Mouse (Mus musculus): ENCODE results near the gene Calcrl. TPM values are rescaled to one million over a fixed set of nuclear protein-coding genes. Genes with fewer than 3 reads are reported as not detected.

The Calcrl gene
- polyA plus RNA-seq, 1 experiment from 2014 or later = 14.2 TPM

DNA sequence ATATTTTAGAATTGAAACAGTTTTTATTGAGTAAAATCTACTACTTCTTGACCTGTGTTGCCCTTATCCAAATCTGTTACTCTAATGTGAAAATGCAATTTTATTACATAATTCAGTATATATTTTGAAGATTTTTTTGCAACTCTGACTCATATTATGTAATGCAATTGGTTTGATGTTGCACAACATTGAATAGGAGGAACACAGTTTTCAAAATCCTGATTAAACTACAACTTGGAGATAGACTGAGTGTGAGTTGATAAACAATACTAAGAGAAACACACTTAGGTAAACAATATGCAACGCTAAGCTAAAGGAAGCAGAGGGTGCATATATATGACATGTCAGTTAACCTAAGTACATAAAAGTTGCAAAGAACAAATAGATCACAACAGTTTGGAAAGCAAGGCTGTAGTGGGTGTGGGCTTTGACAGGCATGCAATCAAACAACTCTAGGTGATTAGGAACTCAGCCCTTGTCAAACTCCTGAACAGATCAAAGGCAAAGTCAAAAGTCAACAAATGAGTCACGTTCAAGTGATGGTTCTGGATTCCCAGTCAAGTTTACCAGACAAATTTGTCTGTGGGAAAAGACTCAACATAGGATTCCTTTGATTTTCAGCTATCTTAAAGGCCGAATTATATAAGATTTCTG is 66.4 kb downstream of the Calcrl start:
- Histone ChIP-seq H3K9ac (ENCODE audit: low read depth, low read length) (no peak overlapping the region), H3K4me2 (replicated peaks; ENCODE audit: low read depth) (no peak overlapping the region), H3K27me3 (replicated peaks; ENCODE audit: control insufficient read depth, insufficient read depth, low read length) (no peaks in the 10 kb centered on the region), H3K27ac (ENCODE audit: low read depth, low read length) (no peak overlapping the region), H3K9me3 (ENCODE audit: control insufficient read depth) (no peaks in the 10 kb centered on the region), H3K36me3 (ENCODE audit: control insufficient read depth, insufficient read depth) (no peaks in the 10 kb centered on the region), H3K4me1 (replicated peaks; ENCODE audit: control insufficient read depth, insufficient read depth, low read length) (no peaks in the 10 kb centered on the region), H3K4me3 (ENCODE audit: low read depth, low read length) (no peak overlapping the region)
- TF ChIP-seq CTCF (IDR thresholded peaks at IDR 0.05; ENCODE audit: low read depth) = no peak
- peak; percentile 41; the same call in 1 of the 2 replicates for ATAC-seq
- WGBS = 26% methylated on average over 3 of the region's 3 CpGs

GRCm38 (mm10) chr2:84355281-84355680 is 69.9 kb downstream of the Calcrl start:
- no peaks in the 10 kb centered on the region for H3K9me3 ChIP-seq (ENCODE audit: control insufficient read depth)
- no peaks in the 10 kb centered on the region for H3K36me3 ChIP-seq (ENCODE audit: control insufficient read depth, insufficient read depth)
- H3K4me2 ChIP-seq (replicated peaks; ENCODE audit: low read depth) = no peak overlapping the region
- no peak for ATAC-seq
- H3K9ac ChIP-seq (ENCODE audit: low read depth, low read length) = no peak overlapping the region
- 82% methylated on average over 4 of the region's 4 CpGs for WGBS
- H3K4me1 ChIP-seq (replicated peaks; ENCODE audit: control insufficient read depth, insufficient read depth, low read length) = no peaks in the 10 kb centered on the region
- TF ChIP-seq CTCF (IDR thresholded peaks at IDR 0.05; ENCODE audit: low read depth) = no peak
- no peak overlapping the region for H3K27ac ChIP-seq (ENCODE audit: low read depth, low read length)
- H3K27me3 ChIP-seq (replicated peaks; ENCODE audit: control insufficient read depth, insufficient read depth, low read length) = no peaks in the 10 kb centered on the region
- H3K4me3 ChIP-seq (ENCODE audit: low read depth, low read length) = no peak overlapping the region

DNA sequence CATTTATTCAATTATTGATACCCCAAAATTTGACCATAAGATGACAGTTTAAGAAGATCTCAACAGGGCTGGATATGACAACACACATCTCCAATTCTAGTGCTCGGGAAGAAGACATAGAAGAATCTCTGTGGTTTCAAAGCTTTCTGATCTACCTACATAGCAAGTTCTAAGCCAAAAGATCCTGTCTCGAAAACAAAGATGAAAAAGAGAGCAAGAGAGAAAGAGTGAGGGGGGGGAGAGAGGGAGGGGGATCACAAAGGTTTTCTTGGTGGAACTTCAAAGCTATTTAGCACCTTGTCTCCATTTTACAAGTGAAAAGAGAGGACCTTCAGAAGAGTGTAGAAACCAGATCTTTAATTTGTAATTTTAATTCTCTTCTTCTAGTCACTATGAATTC is 77.8 kb downstream of the Calcrl start:
- no peak for ATAC-seq
- WGBS = 74% methylated on average over 2 of the region's 2 CpGs
- no peak overlapping the region for H3K4me2 ChIP-seq (replicated peaks; ENCODE audit: low read depth)

GRCm38 (mm10) chr2:84343756-84344155 is 81.5 kb downstream of the Calcrl start:
- no peak for TF ChIP-seq CTCF (IDR thresholded peaks at IDR 0.05; ENCODE audit: low read depth)
- H3K4me2 ChIP-seq (replicated peaks; ENCODE audit: low read depth) = no peak overlapping the region
- no peaks in the 10 kb centered on the region for H3K4me1 ChIP-seq (replicated peaks; ENCODE audit: control insufficient read depth, insufficient read depth, low read length)
- H3K4me3 ChIP-seq (ENCODE audit: low read depth, low read length) = no peak overlapping the region
- WGBS = 54% methylated on average over 2 of the region's 2 CpGs
- H3K27me3 ChIP-seq (replicated peaks; ENCODE audit: control insufficient read depth, insufficient read depth, low read length) = no peaks in the 10 kb centered on the region
- H3K27ac ChIP-seq (ENCODE audit: low read depth, low read length) = no peak overlapping the region
- H3K9ac ChIP-seq (ENCODE audit: low read depth, low read length) = no peak overlapping the region
- H3K9me3 ChIP-seq (ENCODE audit: control insufficient read depth) = no peaks in the 10 kb centered on the region
- H3K36me3 ChIP-seq (ENCODE audit: control insufficient read depth, insufficient read depth) = no peaks in the 10 kb centered on the region
- no peak for ATAC-seq

More for the DNA sequence above, 77.8 kb downstream of the Calcrl start:
- Histone ChIP-seq H3K4me1 (replicated peaks; ENCODE audit: control insufficient read depth, insufficient read depth, low read length) (no peaks in the 10 kb centered on the region), H3K27ac (ENCODE audit: low read depth, low read length) (no peak overlapping the region), H3K9me3 (ENCODE audit: control insufficient read depth) (no peaks in the 10 kb centered on the region), H3K36me3 (ENCODE audit: control insufficient read depth, insufficient read depth) (no peaks in the 10 kb centered on the region), H3K9ac (ENCODE audit: low read depth, low read length) (no peak overlapping the region), H3K27me3 (replicated peaks; ENCODE audit: control insufficient read depth, insufficient read depth, low read length) (no peaks in the 10 kb centered on the region), H3K4me3 (ENCODE audit: low read depth, low read length) (no peak overlapping the region)
- no peak for TF ChIP-seq CTCF (IDR thresholded peaks at IDR 0.05; ENCODE audit: low read depth)

GRCm38 (mm10) chr2:84337774-84338450 is 87.3 kb downstream of the Calcrl start:
- Histone ChIP-seq H3K27me3 (replicated peaks; ENCODE audit: control insufficient read depth, insufficient read depth, low read length) (no peaks in the 10 kb centered on the region), H3K4me3 (ENCODE audit: low read depth, low read length) (no peak overlapping the region), H3K9ac (ENCODE audit: low read depth, low read length) (no peak overlapping the region), H3K9me3 (ENCODE audit: control insufficient read depth) (no peaks in the 10 kb centered on the region), H3K4me2 (replicated peaks; ENCODE audit: low read depth) (no peak overlapping the region), H3K36me3 (ENCODE audit: control insufficient read depth, insufficient read depth) (no peaks in the 10 kb centered on the region), H3K4me1 (replicated peaks; ENCODE audit: control insufficient read depth, insufficient read depth, low read length) (no peaks in the 10 kb centered on the region), H3K27ac (ENCODE audit: low read depth, low read length) (peak overlapping the region; percentile 28)
- ATAC-seq = peak; percentile 81
- WGBS = 53% methylated on average over 1 of the region's 1 CpGs
- TF ChIP-seq CTCF (IDR thresholded peaks at IDR 0.05; ENCODE audit: low read depth) = no peak

GRCm38 (mm10) chr2:84336331-84336730 is 88.9 kb downstream of the Calcrl start:
- no peak overlapping the region for H3K4me2 ChIP-seq (replicated peaks; ENCODE audit: low read depth)
- no peak overlapping the region for H3K27ac ChIP-seq (ENCODE audit: low read depth, low read length)
- no peak for TF ChIP-seq CTCF (IDR thresholded peaks at IDR 0.05; ENCODE audit: low read depth)
- H3K9ac ChIP-seq (ENCODE audit: low read depth, low read length) = no peak overlapping the region
- no peaks in the 10 kb centered on the region for H3K9me3 ChIP-seq (ENCODE audit: control insufficient read depth)
- no peaks in the 10 kb centered on the region for H3K4me1 ChIP-seq (replicated peaks; ENCODE audit: control insufficient read depth, insufficient read depth, low read length)
- WGBS = 80% methylated on average over 4 of the region's 4 CpGs
- no peak for ATAC-seq
- no peaks in the 10 kb centered on the region for H3K27me3 ChIP-seq (replicated peaks; ENCODE audit: control insufficient read depth, insufficient read depth, low read length)
- no peaks in the 10 kb centered on the region for H3K36me3 ChIP-seq (ENCODE audit: control insufficient read depth, insufficient read depth)
- no peak overlapping the region for H3K4me3 ChIP-seq (ENCODE audit: low read depth, low read length)

Measured in intestine, postnatal 0 days (tissue).